In genomic region chr17:70690174-70690573, GRCm38 (mm10) we compare ENCODE assay signal across 17 mouse cellular contexts.
"Had no signal": no experiment of that assay in that cellular context is flagged by ENCODE, and none has a peak within 500 bp of the region (broad histone marks: within the 10 kb centered on the region; RNA-seq: fewer than 3 reads in every experiment).

No protein-coding gene starts in this region.

- DNase-seq: kidney, adult 2 months; kidney, postnatal 14 days; kidney, postnatal 4 days; layer of hippocampus, adult 9-11 months; layer of hippocampus, postnatal 36 days; liver, embryonic 13.5 days; lung, adult 2 months; lung, postnatal 14 days; lung, postnatal 4 days; midbrain, embryonic 14.5 days; right cerebral cortex, adult 18-20 months; right cerebral cortex, postnatal 14 days; right cerebral cortex, postnatal 4 days; thymus, postnatal 25 days had no signal

- H3K4me3 ChIP-seq: liver, embryonic 13.5 days; neural tube, embryonic 12.5 days; neural tube, embryonic 15.5 days; stomach, embryonic 15.5 days had no signal

- H3K27ac ChIP-seq: liver, embryonic 13.5 days; neural tube, embryonic 12.5 days; neural tube, embryonic 15.5 days; stomach, embryonic 15.5 days had no signal

- H3K4me1 ChIP-seq: liver, embryonic 13.5 days; neural tube, embryonic 12.5 days; neural tube, embryonic 15.5 days; stomach, embryonic 15.5 days had no signal
